Mouse (Mus musculus) embryonic facial prominence, embryonic 14.5 days (tissue): Measurements from ENCODE around the gene Usf1. TPM values are rescaled to one million over a fixed set of nuclear protein-coding genes. Genes with fewer than 3 reads are reported as not detected.

Experiments
- ATAC-seq: fragments of 200-750 bp; cut with Nextera tagmentation; 2 replicates; pipeline ENCODE4 v1.8.0; 2017; ENCODE audit warnings: low read depth, moderate number of reproducible peaks, moderate TSS enrichment
- DNase-seq: peaks from one replicate; pipeline ENCODE4 v3.0.0-alpha.2; 2015; ENCODE audit warnings: low spot score
- H3K27ac ChIP-seq: fragments of 300-500 bp; sonication (generic); replicated peaks from 2 replicates; pipeline ENCODE4 v1.5.1; 2014; ENCODE audit warnings: low read depth, mild to moderate bottlenecking, low read length, moderate library complexity
- H3K27me3 ChIP-seq: fragments of 300-500 bp; sonication (generic); replicated peaks from 2 replicates; pipeline ENCODE4 v1.6.1; 2014; ENCODE audit warnings: low read length; ENCODE audit not compliant: control insufficient read depth, insufficient read depth
- H3K36me3 ChIP-seq: fragments of 300-500 bp; sonication (generic); 2 replicates; pipeline ENCODE4 v1.6.1; 2014; ENCODE audit warnings: low read length, mixed read lengths; ENCODE audit not compliant: control insufficient read depth, insufficient read depth
- H3K4me1 ChIP-seq: fragments of 300-500 bp; sonication (generic); 2 replicates; pipeline ENCODE4 v1.6.1; 2014; ENCODE audit warnings: antibody characterized with exemption, low read length; ENCODE audit not compliant: control insufficient read depth, insufficient read depth
- H3K4me2 ChIP-seq: fragments of 300-500 bp; sonication (generic); 2 replicates; pipeline ENCODE4 v1.6.1; 2014; ENCODE audit warnings: low read depth, mild to moderate bottlenecking, low read length, moderate library complexity, mixed read lengths
- H3K4me3 ChIP-seq: fragments of 300-500 bp; sonication (generic); 2 replicates; pipeline ENCODE4 v1.5.1; 2014; ENCODE audit warnings: low read depth, mild to moderate bottlenecking, low read length
- H3K9ac ChIP-seq: fragments of 300-500 bp; sonication (generic); 2 replicates; pipeline ENCODE4 v1.6.1; 2014; ENCODE audit warnings: low read depth, mild to moderate bottlenecking, low read length, moderate library complexity, mixed read lengths
- H3K9me3 ChIP-seq: fragments of 300-500 bp; sonication (generic); 2 replicates; pipeline ENCODE4 v1.6.1; 2016; ENCODE audit warnings: low read length; ENCODE audit not compliant: control insufficient read depth
- WGBS: fragments of 180-500 bp; shearing (Covaris S2); extraction: QIAGEN DNeasy Blood & Tissue Kit; methylation state at CpG from one replicate; pipeline ENCODE4 v1.1.7; 2014; 5-methylcytosine and 5-hydroxymethylcytosine counted together
- polyA plus RNA-seq: library from polyadenylated mRNA; unstranded; fragments of >200 nt; fragmentation: Nextera tagmentation; extraction: Ambion mirVana; gene quantifications from 2 replicates; pipeline ENCODE4 v1.2.1, GENCODE M21; 2014

The Usf1 gene
- polyA plus RNA-seq, 1 experiment from 2014 or later: 68.9 TPM

GRCm38 (mm10) chr1:171382096-171382620 lies 29.0 kb upstream of the Usf1 start:
- Histone ChIP-seq H3K4me1 (peaks cover 7% of the 10 kb centered on the region; the same call in 1 of the 2 replicates), H3K27me3 (peaks cover 14% of the 10 kb centered on the region), H3K27ac (no peak overlapping the region), H3K4me2 (no peak overlapping the region), H3K9ac (no peak overlapping the region), H3K9me3 (no peaks in the 10 kb centered on the region), H3K4me3 (no peak overlapping the region), H3K36me3 (no peaks in the 10 kb centered on the region)
- no peak for ATAC-seq
- WGBS: 79% methylated on average over 11 of the region's 11 CpGs
- no peak for DNase-seq

- Histone ChIP-seq H3K9me3 (no peaks in the 10 kb centered on the region), H3K4me2 (no peak overlapping the region), H3K9ac (no peak overlapping the region), H3K4me3 (no peak overlapping the region), H3K36me3 (no peaks in the 10 kb centered on the region), H3K27me3 (peaks cover 13% of the 10 kb centered on the region), H3K4me1 (peaks cover 7% of the 10 kb centered on the region; the same call in 1 of the 2 replicates), H3K27ac (no peak overlapping the region)
- WGBS: 55% methylated on average over 9 of the region's 9 CpGs
- ATAC-seq: peak; percentile 38; the same call in 1 of the 2 replicates
- DNase-seq: peak; percentile 29
Measured at GRCm38 (mm10) chr1:171384361-171384760, 26.8 kb upstream of the Usf1 start.

GRCm38 (mm10) chr1:171385171-171385570 lies 25.9 kb upstream of the Usf1 start:
- Histone ChIP-seq H3K9me3 (no peaks in the 10 kb centered on the region), H3K27me3 (0 out of 2 replicates have a peak, but pooled peaks cover 5% of the 10 kb centered on the region), H3K4me1 (no peaks in the 10 kb centered on the region), H3K4me2 (no peak overlapping the region), H3K27ac (no peak overlapping the region), H3K36me3 (no peaks in the 10 kb centered on the region), H3K9ac (no peak overlapping the region), H3K4me3 (no peak overlapping the region)
- no peak for DNase-seq
- 68% methylated on average over 9 of the region's 9 CpGs for WGBS
- no peak for ATAC-seq

- H3K27me3 ChIP-seq: no peaks in the 10 kb centered on the region
- H3K36me3 ChIP-seq: no peaks in the 10 kb centered on the region
- DNase-seq (peak; percentile 60), ATAC-seq (no peak)
- H3K4me3 ChIP-seq: no peak overlapping the region
- H3K4me1 ChIP-seq: no peaks in the 10 kb centered on the region
- H3K9ac ChIP-seq: no peak overlapping the region
- H3K27ac ChIP-seq: no peak overlapping the region
- H3K9me3 ChIP-seq: no peaks in the 10 kb centered on the region
- WGBS: 16% methylated on average over 6 of the region's 6 CpGs
- no peak overlapping the region for H3K4me2 ChIP-seq
Measured at GRCm38 (mm10) chr1:171387099-171387498, 24.0 kb upstream of the Usf1 start.

GRCm38 (mm10) chr1:171388376-171389102 lies 22.6 kb upstream of the Usf1 start, which contains the start of gene Arhgap30:
Gene Arhgap30, plus strand, starts transcription at chr1:171388954.
- ATAC-seq (no peak), DNase-seq (peak; percentile 23)
- H3K9ac ChIP-seq: no peak within 1 kb of the TSS
- no peaks in the 10 kb centered on the region for H3K9me3 ChIP-seq
- no peak within 1 kb of the TSS for H3K4me2 ChIP-seq
- H3K27me3 ChIP-seq: no peaks in the 10 kb centered on the region
- H3K4me3 ChIP-seq: no peak within 1 kb of the TSS
- no peak within 1 kb of the TSS for H3K27ac ChIP-seq
- WGBS: 80% methylated on average over 15 of the region's 15 CpGs
- no peaks in the 10 kb centered on the region for H3K36me3 ChIP-seq
- H3K4me1 ChIP-seq: no peaks in the 10 kb centered on the region

GRCm38 (mm10) chr1:171390101-171390500 lies 21.0 kb upstream of the Usf1 start:
- Histone ChIP-seq H3K36me3 (no peaks in the 10 kb centered on the region), H3K27ac (no peak overlapping the region), H3K4me2 (no peak overlapping the region), H3K4me1 (no peaks in the 10 kb centered on the region), H3K9me3 (no peaks in the 10 kb centered on the region), H3K27me3 (no peaks in the 10 kb centered on the region), H3K4me3 (no peak overlapping the region), H3K9ac (no peak overlapping the region)
- no peak for ATAC-seq
- 72% methylated on average over 2 of the region's 4 CpGs for WGBS
- no peak for DNase-seq

GRCm38 (mm10) chr1:171401821-171402220 lies 9.3 kb upstream of the Usf1 start:
- DNase-seq: no peak
- Histone ChIP-seq H3K4me3 (no peak overlapping the region), H3K27me3 (no peaks in the 10 kb centered on the region), H3K9me3 (no peaks in the 10 kb centered on the region), H3K9ac (no peak overlapping the region), H3K4me1 (no peaks in the 10 kb centered on the region), H3K36me3 (no peaks in the 10 kb centered on the region), H3K27ac (no peak overlapping the region), H3K4me2 (no peak overlapping the region)
- ATAC-seq: no peak
- 76% methylated on average over 4 of the region's 4 CpGs for WGBS

GRCm38 (mm10) chr1:171402991-171403390 lies 8.1 kb upstream of the Usf1 start:
- Histone ChIP-seq H3K27ac (no peak overlapping the region), H3K36me3 (no peaks in the 10 kb centered on the region), H3K27me3 (no peaks in the 10 kb centered on the region), H3K9ac (no peak overlapping the region), H3K4me1 (no peaks in the 10 kb centered on the region), H3K4me3 (no peak overlapping the region), H3K4me2 (no peak overlapping the region), H3K9me3 (no peaks in the 10 kb centered on the region)
- ATAC-seq: no peak
- DNase-seq: no peak
- WGBS: 67% methylated on average over 6 of the region's 9 CpGs

GRCm38 (mm10) chr1:171407263-171407662 lies 3.9 kb upstream of the Usf1 start:
- Histone ChIP-seq H3K4me3 (no peak overlapping the region), H3K27ac (no peak overlapping the region), H3K27me3 (no peaks in the 10 kb centered on the region), H3K4me2 (no peak overlapping the region), H3K9me3 (no peaks in the 10 kb centered on the region), H3K4me1 (no peaks in the 10 kb centered on the region), H3K36me3 (no peaks in the 10 kb centered on the region), H3K9ac (no peak overlapping the region)
- no peak for DNase-seq
- 79% methylated on average over 5 of the region's 5 CpGs for WGBS
- no peak for ATAC-seq
